Mouse (Mus musculus) spleen, adult 2 months (tissue): ENCODE data around the gene Txlna.

ENCODE experiments used
- CTCF ChIP-seq: fragments of 200-500 bp; IDR thresholded peaks from 2 replicates; pipeline ENCODE4 v1.5.1; 2011; ENCODE audit warnings: mild to moderate bottlenecking, inconsistent platforms; ENCODE audit not compliant: insufficient read depth, insufficient read length, insufficient replicate concordance; ENCODE audit errors: extremely low read depth
- POLR2A ChIP-seq: fragments of 200-500 bp; IDR thresholded peaks from 2 replicates; pipeline ENCODE4 v1.6.1; 2011; ENCODE audit warnings: low read depth, low read length, inconsistent platforms

- TF ChIP-seq CTCF (no peak), POLR2A (no peak)
These were observed 17.2 kb downstream of the Txlna start, which contains the start of gene Ccdc28b for GRCm38 (mm10) chr4:129623681-129624091.
